ENCODE assay signal across 11 mouse cellular contexts in genomic region chr5:149780411-149780810, GRCm38 (mm10).
DNase-seq lines count a peak whose midpoint lies in the region; ATAC-seq and TF ChIP-seq lines count a peak whose summit lies in the region.
"Had no signal": no experiment of that assay in that cellular context is flagged by ENCODE, and none has a peak within 500 bp of the region (broad histone marks: within the 10 kb centered on the region; RNA-seq: fewer than 3 reads in every experiment).

No protein-coding gene starts in this region.

- peak; percentile 48 for TF ChIP-seq CTCF in left cerebral cortex, adult 2 months (IDR thresholded peaks at IDR 0.05)
- TF ChIP-seq CTCF in small intestine, adult 2 months (IDR thresholded peaks at IDR 0.05; ENCODE audit: extremely low read depth, insufficient read length, insufficient replicate concordance, low read depth, low read length): peak; percentile 72; the same call in 1 of the 2 replicates

- no peaks in the 10 kb centered on the region for H3K4me1 ChIP-seq in small intestine, adult 2 months (ENCODE audit: control insufficient read depth, insufficient read depth, insufficient read length, low read length)

- no peak for ATAC-seq in frontal cortex, adult (ENCODE audit: low TSS enrichment)

- DNase-seq in left cerebral cortex, adult 2 months (ENCODE audit: extremely low spot score in 1 of 2, low spot score in 2 of 2): no peak
- no peak for DNase-seq in left cerebral cortex, postnatal 14 days (ENCODE audit: low spot score in 2 of 2)
- DNase-seq in ES-CJ7 (ENCODE audit: low read depth, low spot score): peak; percentile 63
- peak; percentile 81 for DNase-seq in ZHBTc4 (ENCODE audit: low read depth, low spot score)
- DNase-seq in right cerebral cortex, postnatal 10 days (ENCODE audit: low spot score in 2 of 2): no peak
- DNase-seq: cerebellum, adult 9-11 months; gastrocnemius, postnatal 10 days; kidney, postnatal 25 days; lung, postnatal 36 days had no signal

- no peaks in the 10 kb centered on the region for H3K27me3 ChIP-seq in small intestine, adult 2 months (ENCODE audit: control insufficient read depth, insufficient read depth, low read length)

- no peaks in the 10 kb centered on the region for H3K36me3 ChIP-seq in small intestine, adult 2 months (ENCODE audit: control insufficient read depth, insufficient read depth, low read length)

- 96% methylated on average over 2 of the region's 2 CpGs for WGBS in small intestine, adult 2 months

- no peak overlapping the region for H3K27ac ChIP-seq in left cerebral cortex, adult 2 months
- no peak overlapping the region for H3K27ac ChIP-seq in small intestine, adult 2 months (ENCODE audit: insufficient read depth, low read depth, low read length)

- TF ChIP-seq POLR2A in small intestine, adult 2 months (IDR thresholded peaks at IDR 0.05; ENCODE audit: low read depth, low read length): no peak

- intact Hi-C loops in left cerebral cortex, adult 2 months (cut with DNase I): no loop called here
- intact Hi-C loops in left cerebral cortex, postnatal 14 days (cut with DNase I): no loop called here

- no peak overlapping the region for H3K4me3 ChIP-seq in left cerebral cortex, adult 2 months
- no peak overlapping the region for H3K4me3 ChIP-seq in small intestine, adult 2 months (ENCODE audit: low read depth, low read length)

Comparison
In these comparisons a context has a peak if more than half of its experiments do, and no peak if none do; other contexts are left out.
1. DNase-seq: peak in ES-CJ7 (single experiment) and ZHBTc4 (single experiment); none in left cerebral cortex, adult 2 months (0 of 2), left cerebral cortex, postnatal 14 days (0 of 2) and right cerebral cortex, postnatal 10 days (0 of 2).